Mouse (Mus musculus) forebrain, embryonic 14.5 days (tissue): ENCODE measurements at regions not wholly inside any gene's neighbourhood (a gene's known extent, or its start where the extent isn't known, plus 50 kb on each side); places are given as distances from the start of the nearest gene placed in this dataset.
A peak's percentile ranks its signal among the peaks of the same experiment; 100 is the strongest.

ENCODE experiments used
- ATAC-seq: fragments of 200-750 bp; cut with Nextera tagmentation; 2 replicates; pipeline ENCODE4 v1.8.0; 2017; ENCODE audit warnings: mild to moderate bottlenecking, moderate library complexity
- DNase-seq: peaks from one replicate; pipeline ENCODE4 v3.0.0-alpha.2; 2015; ENCODE audit warnings: low spot score
- H3K27ac ChIP-seq: fragments of 300-500 bp; sonication (generic); 2 replicates; pipeline ENCODE4 v1.5.1; 2014; ENCODE audit warnings: low read depth, mild to moderate bottlenecking, control low read depth, low read length, moderate library complexity
- H3K27me3 ChIP-seq: fragments of 300-500 bp; sonication (generic); replicated peaks from 2 replicates; pipeline ENCODE4 v1.6.1; 2014; ENCODE audit warnings: low read length, control low read depth, mixed read lengths; ENCODE audit not compliant: control insufficient read depth, insufficient read depth
- H3K36me3 ChIP-seq: fragments of 300-500 bp; sonication (generic); 2 replicates; pipeline ENCODE4 v1.6.1; 2014; ENCODE audit warnings: low read length, control low read depth; ENCODE audit not compliant: control insufficient read depth, insufficient read depth
- H3K4me1 ChIP-seq: fragments of 300-500 bp; sonication (generic); 2 replicates; pipeline ENCODE4 v1.6.1; 2014; ENCODE audit warnings: antibody characterized with exemption, low read length, control low read depth; ENCODE audit not compliant: control insufficient read depth, insufficient read depth
- H3K4me2 ChIP-seq: fragments of 300-500 bp; sonication (generic); 2 replicates; pipeline ENCODE4 v1.6.1; 2014; ENCODE audit warnings: mild to moderate bottlenecking, control low read depth, low read length
- H3K4me3 ChIP-seq: fragments of 300-500 bp; sonication (generic); 2 replicates; pipeline ENCODE4 v1.5.1; 2014; ENCODE audit warnings: low read depth, low read length, control low read depth
- H3K9ac ChIP-seq: fragments of 300-500 bp; sonication (generic); 2 replicates; pipeline ENCODE4 v1.6.1; 2014; ENCODE audit warnings: mild to moderate bottlenecking, low read length, control low read depth, moderate library complexity
- H3K9me3 ChIP-seq: fragments of 300-500 bp; sonication (generic); replicated peaks from 2 replicates; pipeline ENCODE4 v1.6.1; 2016; ENCODE audit warnings: low read length, control low read depth, mixed read lengths; ENCODE audit not compliant: control insufficient read depth
- WGBS: fragments of 180-500 bp; shearing (Covaris S2); extraction: QIAGEN DNeasy Blood & Tissue Kit; methylation state at CpG from one replicate; pipeline ENCODE4 v1.1.7; 2014; 5-methylcytosine and 5-hydroxymethylcytosine counted together

GRCm38 (mm10) chr2:7840612-7841011, 331.2 kb upstream of the Celf2 start:
- no peaks in the 10 kb centered on the region for H3K4me1 ChIP-seq
- H3K36me3 ChIP-seq, result no peaks in the 10 kb centered on the region
- no peaks in the 10 kb centered on the region for H3K9me3 ChIP-seq
- ATAC-seq, result no peak
- H3K4me2 ChIP-seq, result no peak overlapping the region
- no peak overlapping the region for H3K27ac ChIP-seq
- H3K4me3 ChIP-seq, result no peak overlapping the region
- no peaks in the 10 kb centered on the region for H3K27me3 ChIP-seq
- 68% methylated on average over 1 of the region's 1 CpGs for WGBS
- H3K9ac ChIP-seq, result no peak overlapping the region
- DNase-seq, result peak; percentile 13

GRCm38 (mm10) chr2:7837877-7838276, 328.5 kb upstream of the Celf2 start:
- no peak overlapping the region for H3K9ac ChIP-seq
- ATAC-seq (no peak), DNase-seq (no peak)
- H3K36me3 ChIP-seq, result no peaks in the 10 kb centered on the region
- no peak overlapping the region for H3K27ac ChIP-seq
- no peaks in the 10 kb centered on the region for H3K9me3 ChIP-seq
- 75% methylated on average over 3 of the region's 3 CpGs for whole genome bisulfite sequencing
- no peaks in the 10 kb centered on the region for H3K27me3 ChIP-seq
- no peaks in the 10 kb centered on the region for H3K4me1 ChIP-seq
- no peak overlapping the region for H3K4me3 ChIP-seq
- no peak overlapping the region for H3K4me2 ChIP-seq

- ATAC-seq (no peak), DNase-seq (no peak)
- no peaks in the 10 kb centered on the region for H3K4me1 ChIP-seq
- no peaks in the 10 kb centered on the region for H3K27me3 ChIP-seq
- no peak overlapping the region for H3K27ac ChIP-seq
- no peak overlapping the region for H3K4me3 ChIP-seq
- no peak overlapping the region for H3K4me2 ChIP-seq
- H3K36me3 ChIP-seq, result no peaks in the 10 kb centered on the region
- 81% methylated on average over 4 of the region's 4 CpGs for WGBS
- no peak overlapping the region for H3K9ac ChIP-seq
- H3K9me3 ChIP-seq, result no peaks in the 10 kb centered on the region
Measured at GRCm38 (mm10) chr2:7831239-7831638, 321.9 kb upstream of the Celf2 start.

GRCm38 (mm10) chr2:7826272-7826671, 316.9 kb upstream of the Celf2 start:
- no peak overlapping the region for H3K27ac ChIP-seq
- no peaks in the 10 kb centered on the region for H3K36me3 ChIP-seq
- no peaks in the 10 kb centered on the region for H3K9me3 ChIP-seq
- ATAC-seq, result no peak
- H3K4me1 ChIP-seq, result no peaks in the 10 kb centered on the region
- H3K4me2 ChIP-seq, result no peak overlapping the region
- 73% methylated on average over 7 of the region's 7 CpGs for WGBS
- H3K27me3 ChIP-seq, result no peaks in the 10 kb centered on the region
- no peak overlapping the region for H3K9ac ChIP-seq
- DNase-seq, result no peak
- H3K4me3 ChIP-seq, result no peak overlapping the region

- H3K36me3 ChIP-seq, result no peaks in the 10 kb centered on the region
- H3K9ac ChIP-seq, result no peak overlapping the region
- no peak overlapping the region for H3K4me3 ChIP-seq
- WGBS, result 81% methylated on average over 2 of the region's 2 CpGs
- ATAC-seq (no peak), DNase-seq (no peak)
- no peak overlapping the region for H3K27ac ChIP-seq
- H3K4me1 ChIP-seq, result no peaks in the 10 kb centered on the region
- H3K9me3 ChIP-seq, result no peaks in the 10 kb centered on the region
- H3K27me3 ChIP-seq, result no peaks in the 10 kb centered on the region
- no peak overlapping the region for H3K4me2 ChIP-seq
Measured at GRCm38 (mm10) chr2:7796415-7796814, 287.1 kb upstream of the Celf2 start.

- Histone ChIP-seq H3K9me3 (no peaks in the 10 kb centered on the region), H3K27me3 (no peaks in the 10 kb centered on the region), H3K9ac (no peak overlapping the region), H3K4me2 (no peak overlapping the region), H3K4me3 (no peak overlapping the region), H3K4me1 (no peaks in the 10 kb centered on the region), H3K36me3 (no peaks in the 10 kb centered on the region), H3K27ac (no peak overlapping the region)
- DNase-seq, result peak; percentile 12
- no peak for ATAC-seq
- 81% methylated on average over 2 of the region's 2 CpGs for WGBS
Measured at GRCm38 (mm10) chr2:7792456-7793145, 283.2 kb upstream of the Celf2 start.

- DNase-seq, result peak; percentile 50
Measured at GRCm38 (mm10) chr2:7778610-7779009, 269.2 kb upstream of the Celf2 start.

GRCm38 (mm10) chr2:7734097-7734730, 224.9 kb upstream of the Celf2 start:
- ATAC-seq, result peak; percentile 72
- Histone ChIP-seq H3K27ac (no peak overlapping the region), H3K4me3 (no peak overlapping the region), H3K9ac (no peak overlapping the region), H3K9me3 (no peaks in the 10 kb centered on the region), H3K27me3 (no peaks in the 10 kb centered on the region), H3K36me3 (no peaks in the 10 kb centered on the region), H3K4me2 (no peak overlapping the region), H3K4me1 (no peaks in the 10 kb centered on the region)
- DNase-seq, result peak; percentile 67
- WGBS, result 37% methylated on average over 8 of the region's 8 CpGs

More at GRCm38 (mm10) chr2:7778610-7779009, 269.2 kb upstream of the Celf2 start:
- no peak overlapping the region for H3K27ac ChIP-seq
- no peak for ATAC-seq
- no peaks in the 10 kb centered on the region for H3K9me3 ChIP-seq
- H3K4me2 ChIP-seq, result no peak overlapping the region
- H3K27me3 ChIP-seq, result no peaks in the 10 kb centered on the region
- no peaks in the 10 kb centered on the region for H3K36me3 ChIP-seq
- H3K4me1 ChIP-seq, result no peaks in the 10 kb centered on the region
- H3K4me3 ChIP-seq, result no peak overlapping the region
- no peak overlapping the region for H3K9ac ChIP-seq
- 43% methylated on average over 2 of the region's 2 CpGs for WGBS

- Histone ChIP-seq H3K36me3 (no peaks in the 10 kb centered on the region), H3K27ac (no peak overlapping the region), H3K9ac (no peak overlapping the region), H3K9me3 (no peaks in the 10 kb centered on the region), H3K4me1 (no peaks in the 10 kb centered on the region), H3K27me3 (no peaks in the 10 kb centered on the region), H3K4me3 (no peak overlapping the region), H3K4me2 (no peak overlapping the region)
- DNase-seq (no peak), ATAC-seq (no peak)
- 94% methylated on average over 1 of the region's 1 CpGs for WGBS
Measured at GRCm38 (mm10) chr2:7730960-7731359, 221.6 kb upstream of the Celf2 start.
